Mouse (Mus musculus): ENCODE results near the gene Filip1l. TPM values are rescaled to one million over a fixed set of nuclear protein-coding genes. Genes with fewer than 3 reads are reported as not detected.
A peak's percentile ranks its signal among the peaks of the same experiment; 100 is the strongest.

Gene Filip1l
- polyA plus RNA-seq, 1 experiment from 2014 or later: 32.1 TPM

- no peaks in the 10 kb centered on the region for H3K27me3 ChIP-seq (replicated peaks; ENCODE audit: control insufficient read depth, insufficient read depth, low read length)
- peak overlapping the region; percentile 21; the same call in 1 of the 2 replicates for H3K27ac ChIP-seq (ENCODE audit: low read depth, low read length)
- ATAC-seq: no peak
- TF ChIP-seq CTCF (IDR thresholded peaks at IDR 0.05; ENCODE audit: low read depth): no peak
- no peak overlapping the region for H3K4me3 ChIP-seq (ENCODE audit: low read depth, low read length)
- H3K4me1 ChIP-seq (replicated peaks; ENCODE audit: control insufficient read depth, insufficient read depth, low read length): no peaks in the 10 kb centered on the region
- 67% methylated on average over 11 of the region's 11 CpGs for WGBS
- H3K36me3 ChIP-seq (ENCODE audit: control insufficient read depth, insufficient read depth): no peaks in the 10 kb centered on the region
- H3K9ac ChIP-seq (ENCODE audit: low read depth, low read length): no peak overlapping the region
- H3K9me3 ChIP-seq (ENCODE audit: control insufficient read depth): no peaks in the 10 kb centered on the region
- H3K4me2 ChIP-seq (replicated peaks; ENCODE audit: low read depth): no peak overlapping the region
These were observed 84.8 kb downstream of the Filip1l start for GRCm38 (mm10) chr16:57437523-57438287.

DNA sequence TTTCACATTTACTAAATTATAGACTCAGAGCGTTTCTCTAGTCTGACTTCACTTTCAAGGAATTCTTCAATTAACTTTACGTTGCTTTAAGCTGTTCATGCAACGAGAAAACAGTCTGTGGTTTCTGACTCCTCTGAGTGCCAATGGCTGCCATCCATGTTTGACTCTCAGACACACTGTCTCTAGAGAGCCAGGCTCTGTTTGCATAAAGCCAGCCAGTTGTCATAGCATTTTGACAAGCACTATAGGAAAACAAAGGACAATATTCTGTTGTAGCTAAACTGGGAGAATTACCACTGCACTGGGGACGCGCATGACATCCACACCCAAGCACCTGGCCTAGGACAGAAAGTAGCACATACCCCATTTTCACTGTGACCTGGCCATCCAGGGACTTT lies 85.4 kb downstream of the Filip1l start:
- peak overlapping the region; percentile 21 for H3K27ac ChIP-seq (ENCODE audit: low read depth, low read length)
- no peak for ATAC-seq

DNA sequence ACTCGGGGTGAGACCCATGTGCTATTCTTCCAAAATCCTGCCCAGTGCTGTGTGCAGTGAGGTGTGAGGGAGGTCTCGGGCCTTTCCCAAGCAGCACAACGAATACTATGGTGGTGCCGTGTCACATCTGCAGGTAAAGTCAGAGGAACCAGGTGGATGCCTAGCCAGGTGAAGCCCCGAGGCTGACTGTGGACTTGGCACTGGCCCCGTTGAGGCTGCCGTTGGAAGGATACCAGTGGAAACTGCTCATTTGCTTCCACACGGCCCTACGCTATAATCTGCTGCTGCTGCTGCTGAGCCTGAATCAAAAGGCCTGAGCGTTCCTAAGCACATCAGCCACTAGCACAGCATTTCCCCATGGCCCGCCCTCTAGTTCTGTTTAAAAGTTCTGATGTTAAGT lies 86.3 kb downstream of the Filip1l start:
- WGBS: 82% methylated on average over 11 of the region's 11 CpGs
- no peak for TF ChIP-seq CTCF (IDR thresholded peaks at IDR 0.05; ENCODE audit: low read depth)
- Histone ChIP-seq H3K4me3 (ENCODE audit: low read depth, low read length) (no peak overlapping the region), H3K4me2 (replicated peaks; ENCODE audit: low read depth) (no peak overlapping the region), H3K9ac (ENCODE audit: low read depth, low read length) (no peak overlapping the region; the same call in 1 of the 2 replicates), H3K27me3 (replicated peaks; ENCODE audit: control insufficient read depth, insufficient read depth, low read length) (no peaks in the 10 kb centered on the region), H3K4me1 (replicated peaks; ENCODE audit: control insufficient read depth, insufficient read depth, low read length) (no peaks in the 10 kb centered on the region), H3K36me3 (ENCODE audit: control insufficient read depth, insufficient read depth) (no peaks in the 10 kb centered on the region), H3K27ac (ENCODE audit: low read depth, low read length) (peak overlapping the region; percentile 35; the same call in 1 of the 2 replicates), H3K9me3 (ENCODE audit: control insufficient read depth) (no peaks in the 10 kb centered on the region)
- ATAC-seq: no peak

More for the DNA sequence above, 85.4 kb downstream of the Filip1l start:
- no peak overlapping the region for H3K9ac ChIP-seq (ENCODE audit: low read depth, low read length)
- no peak overlapping the region for H3K4me3 ChIP-seq (ENCODE audit: low read depth, low read length)
- no peaks in the 10 kb centered on the region for H3K36me3 ChIP-seq (ENCODE audit: control insufficient read depth, insufficient read depth)
- TF ChIP-seq CTCF (IDR thresholded peaks at IDR 0.05; ENCODE audit: low read depth): no peak
- no peaks in the 10 kb centered on the region for H3K9me3 ChIP-seq (ENCODE audit: control insufficient read depth)
- H3K4me2 ChIP-seq (replicated peaks; ENCODE audit: low read depth): no peak overlapping the region
- WGBS: 68% methylated on average over 5 of the region's 5 CpGs
- no peaks in the 10 kb centered on the region for H3K4me1 ChIP-seq (replicated peaks; ENCODE audit: control insufficient read depth, insufficient read depth, low read length)
- H3K27me3 ChIP-seq (replicated peaks; ENCODE audit: control insufficient read depth, insufficient read depth, low read length): no peaks in the 10 kb centered on the region

DNA sequence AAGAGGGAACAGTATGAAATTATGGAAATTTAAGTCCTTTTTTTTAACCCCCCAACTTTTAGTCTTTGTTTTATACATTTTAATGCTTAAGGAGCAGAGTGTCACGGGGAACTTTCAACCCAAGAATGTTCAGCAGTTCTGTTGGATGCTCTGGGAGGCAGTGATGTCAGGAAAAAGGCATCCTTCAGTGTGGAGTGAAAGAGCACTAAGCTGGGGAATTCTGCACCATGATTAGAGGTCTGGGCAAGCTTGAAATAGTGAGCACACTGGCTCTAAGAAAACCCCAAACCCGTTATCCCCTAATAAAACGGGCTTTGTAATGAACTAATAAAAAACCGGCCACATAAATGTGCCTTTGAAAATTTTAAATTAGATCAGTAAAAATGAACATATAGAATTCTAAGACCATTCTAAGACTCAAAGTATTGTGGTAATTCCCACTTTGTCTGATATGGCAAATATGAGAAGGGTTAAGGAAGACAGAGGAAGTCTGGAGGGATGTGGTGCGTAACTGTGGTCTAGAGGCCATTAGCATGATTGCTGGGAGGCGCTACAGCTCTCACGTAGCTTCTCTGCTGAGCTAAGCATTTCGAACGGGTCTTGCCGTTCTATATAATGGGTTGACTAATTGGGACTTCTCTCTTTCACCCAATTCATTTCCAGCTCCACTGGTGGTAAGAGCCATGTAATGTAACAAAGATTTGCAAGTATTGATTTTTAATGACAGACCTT lies 88.0 kb downstream of the Filip1l start:
- no peaks in the 10 kb centered on the region for H3K27me3 ChIP-seq (replicated peaks; ENCODE audit: control insufficient read depth, insufficient read depth, low read length)
- H3K27ac ChIP-seq (ENCODE audit: low read depth, low read length): no peak overlapping the region
- H3K4me1 ChIP-seq (replicated peaks; ENCODE audit: control insufficient read depth, insufficient read depth, low read length): no peaks in the 10 kb centered on the region
- TF ChIP-seq CTCF (IDR thresholded peaks at IDR 0.05; ENCODE audit: low read depth): no peak
- WGBS: 88% methylated on average over 10 of the region's 10 CpGs
- ATAC-seq: no peak
- H3K9me3 ChIP-seq (ENCODE audit: control insufficient read depth): no peaks in the 10 kb centered on the region
- no peak overlapping the region for H3K4me3 ChIP-seq (ENCODE audit: low read depth, low read length)
- H3K36me3 ChIP-seq (ENCODE audit: control insufficient read depth, insufficient read depth): no peaks in the 10 kb centered on the region
- H3K9ac ChIP-seq (ENCODE audit: low read depth, low read length): no peak overlapping the region
- H3K4me2 ChIP-seq (replicated peaks; ENCODE audit: low read depth): no peak overlapping the region

DNA sequence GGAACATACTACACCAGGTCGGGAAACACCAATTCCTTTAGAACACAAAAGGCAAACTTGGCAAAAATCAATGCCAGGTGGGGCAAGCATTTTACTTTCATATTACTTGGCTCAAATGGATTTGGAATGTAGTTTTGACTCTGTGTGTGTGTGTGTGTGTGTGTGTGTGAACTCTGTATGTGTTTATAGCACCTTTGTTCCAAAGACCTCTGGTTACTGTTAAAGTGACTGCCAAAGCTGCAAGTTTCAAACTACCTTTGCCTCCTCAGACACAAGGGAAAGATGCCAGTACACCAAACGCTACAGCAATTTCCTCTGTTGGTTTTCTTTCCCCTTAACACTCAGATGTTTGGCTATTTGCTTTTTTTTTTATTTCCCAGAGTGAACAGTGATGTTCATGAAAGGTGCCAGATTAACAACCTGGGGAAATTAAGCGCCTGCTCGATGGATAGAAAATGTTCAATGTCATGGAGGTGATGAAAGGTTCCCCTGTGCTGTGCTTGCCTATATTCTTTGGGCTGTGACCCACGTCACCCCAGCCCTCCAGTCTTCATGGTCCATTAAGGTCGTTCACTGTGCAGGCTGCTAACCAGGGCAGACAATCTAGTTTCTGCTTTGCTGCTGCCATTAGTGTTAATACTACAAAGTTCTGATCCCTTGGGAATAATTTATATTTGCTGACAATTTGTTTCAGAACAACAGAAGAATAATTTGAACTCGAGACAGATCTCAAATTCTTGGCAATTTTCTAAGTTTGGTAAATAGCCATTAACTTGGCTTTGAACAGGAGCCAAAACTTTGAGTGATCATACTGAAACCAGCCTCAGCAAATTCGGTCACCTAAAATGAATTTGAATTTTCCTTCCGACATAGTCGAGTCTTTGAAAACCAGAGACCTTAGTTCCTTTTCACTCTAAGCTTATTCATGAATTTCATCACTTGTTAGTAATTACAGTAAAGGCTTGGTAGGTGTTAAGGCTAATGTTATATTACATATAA lies 92.5 kb downstream of the Filip1l start:
- Histone ChIP-seq H3K9me3 (ENCODE audit: control insufficient read depth) (peaks cover 6% of the 10 kb centered on the region; the same call in 1 of the 2 replicates), H3K36me3 (ENCODE audit: control insufficient read depth, insufficient read depth) (no peaks in the 10 kb centered on the region), H3K4me1 (replicated peaks; ENCODE audit: control insufficient read depth, insufficient read depth, low read length) (no peaks in the 10 kb centered on the region), H3K9ac (ENCODE audit: low read depth, low read length) (no peak overlapping the region), H3K4me3 (ENCODE audit: low read depth, low read length) (no peak overlapping the region), H3K27ac (ENCODE audit: low read depth, low read length) (no peak overlapping the region), H3K27me3 (replicated peaks; ENCODE audit: control insufficient read depth, insufficient read depth, low read length) (no peaks in the 10 kb centered on the region), H3K4me2 (replicated peaks; ENCODE audit: low read depth) (no peak overlapping the region)
- 77% methylated on average over 10 of the region's 10 CpGs for WGBS
- ATAC-seq: no peak
- TF ChIP-seq CTCF (IDR thresholded peaks at IDR 0.05; ENCODE audit: low read depth): no peak

Measured in intestine, postnatal 0 days (tissue).